Mouse (Mus musculus) kidney, adult 11 months (tissue): ENCODE measurements at regions not wholly inside any gene's neighbourhood (a gene's known extent, or its start where the extent isn't known, plus 50 kb on each side); places are given as distances from the start of the nearest gene placed in this dataset.
"Not testable (repeated sequence)": the region's sequence is repeated elsewhere in the genome, so short reads cannot be mapped to it uniquely, and the experiment has no call there.

ENCODE experiments used
- DNase-seq: peaks from one replicate; pipeline ENCODE4 v3.0.0; 2022

GRCm38 (mm10) chr11:7794206-7794605 lies 580.5 kb upstream of the Igfbp3 start:
- no peak for DNase-seq

DNA sequence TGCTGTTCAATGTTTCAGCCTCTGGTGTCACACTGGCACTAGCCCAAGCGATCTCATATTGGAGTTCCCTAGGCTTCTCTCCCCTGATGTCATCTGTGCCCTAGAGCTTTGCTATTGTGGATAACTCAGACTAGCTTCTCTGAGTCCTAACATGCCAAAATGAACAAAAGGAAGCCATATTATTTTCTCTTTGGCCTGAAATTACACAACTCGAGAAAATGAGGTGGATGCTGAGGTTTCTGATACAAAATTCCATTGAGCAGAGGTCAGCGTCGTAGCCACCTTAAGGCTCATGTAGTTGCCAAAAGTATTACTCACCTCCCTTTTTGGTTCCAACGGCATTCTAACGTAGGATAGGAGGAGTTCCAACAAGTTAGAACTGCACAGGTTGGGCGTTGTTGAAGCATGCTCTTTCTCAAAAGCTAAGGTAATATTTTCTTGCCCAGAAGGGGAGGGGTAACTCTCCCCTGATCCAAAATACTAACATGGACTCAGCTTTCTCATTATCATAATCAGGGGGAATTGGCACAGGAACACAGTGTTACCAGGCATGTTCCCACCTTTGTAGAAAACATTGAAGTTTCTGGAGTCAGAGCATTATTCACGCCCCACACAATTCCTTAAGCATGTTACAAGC lies 566.9 kb upstream of the Igfbp3 start:
- no peak for DNase-seq

DNA sequence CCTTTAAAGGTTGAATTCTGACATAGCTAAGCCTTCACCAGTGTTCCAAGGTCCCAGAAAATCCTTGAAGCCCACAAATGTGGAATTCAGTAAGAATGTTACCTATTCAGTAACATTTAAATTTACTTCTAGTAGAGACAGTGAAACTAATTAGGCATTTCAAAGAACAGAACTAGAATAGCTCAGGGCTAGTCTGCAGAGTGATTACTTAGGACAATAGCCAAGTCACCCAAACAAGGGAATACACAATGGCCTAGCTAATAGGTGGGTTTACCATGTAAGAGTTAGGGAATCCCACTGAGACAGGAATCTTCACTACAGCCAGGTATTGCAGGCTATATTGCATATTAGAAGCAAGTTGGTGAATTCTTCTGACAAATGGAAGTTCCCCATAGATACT lies 561.6 kb upstream of the Igfbp3 start:
- DNase-seq = not testable (repeated sequence)

DNA sequence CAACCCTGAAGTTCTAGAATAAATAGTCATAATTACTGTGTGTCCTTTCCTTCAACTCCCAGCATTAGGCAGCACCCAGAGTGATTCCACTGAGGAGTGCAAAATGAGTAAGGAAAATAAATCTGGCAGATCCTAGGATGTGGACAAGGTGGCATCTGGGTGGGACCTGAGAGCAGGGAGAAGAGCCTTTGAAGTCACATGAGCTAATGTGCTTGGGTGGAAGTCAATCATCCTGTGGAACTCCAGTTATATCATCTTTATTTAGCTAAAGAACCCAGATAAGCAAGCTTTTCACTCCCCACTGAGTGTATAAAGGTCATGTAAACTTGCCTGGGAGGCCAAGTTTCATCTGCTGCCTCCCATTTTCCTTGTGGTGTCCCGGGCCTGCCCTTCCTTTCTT lies 551.6 kb upstream of the Igfbp3 start:
- no peak for DNase-seq

- DNase-seq = no peak
These were observed 545.2 kb upstream of the Igfbp3 start for GRCm38 (mm10) chr11:7758862-7759467.
